Mouse (Mus musculus): ENCODE measurements around the gene Crtam. TPM values are rescaled to one million over a fixed set of nuclear protein-coding genes. Genes with fewer than 3 reads are reported as not detected.

Crtam gene
- polyA plus RNA-seq, 1 experiment from 2014 or later: 0.07 TPM

DNA sequence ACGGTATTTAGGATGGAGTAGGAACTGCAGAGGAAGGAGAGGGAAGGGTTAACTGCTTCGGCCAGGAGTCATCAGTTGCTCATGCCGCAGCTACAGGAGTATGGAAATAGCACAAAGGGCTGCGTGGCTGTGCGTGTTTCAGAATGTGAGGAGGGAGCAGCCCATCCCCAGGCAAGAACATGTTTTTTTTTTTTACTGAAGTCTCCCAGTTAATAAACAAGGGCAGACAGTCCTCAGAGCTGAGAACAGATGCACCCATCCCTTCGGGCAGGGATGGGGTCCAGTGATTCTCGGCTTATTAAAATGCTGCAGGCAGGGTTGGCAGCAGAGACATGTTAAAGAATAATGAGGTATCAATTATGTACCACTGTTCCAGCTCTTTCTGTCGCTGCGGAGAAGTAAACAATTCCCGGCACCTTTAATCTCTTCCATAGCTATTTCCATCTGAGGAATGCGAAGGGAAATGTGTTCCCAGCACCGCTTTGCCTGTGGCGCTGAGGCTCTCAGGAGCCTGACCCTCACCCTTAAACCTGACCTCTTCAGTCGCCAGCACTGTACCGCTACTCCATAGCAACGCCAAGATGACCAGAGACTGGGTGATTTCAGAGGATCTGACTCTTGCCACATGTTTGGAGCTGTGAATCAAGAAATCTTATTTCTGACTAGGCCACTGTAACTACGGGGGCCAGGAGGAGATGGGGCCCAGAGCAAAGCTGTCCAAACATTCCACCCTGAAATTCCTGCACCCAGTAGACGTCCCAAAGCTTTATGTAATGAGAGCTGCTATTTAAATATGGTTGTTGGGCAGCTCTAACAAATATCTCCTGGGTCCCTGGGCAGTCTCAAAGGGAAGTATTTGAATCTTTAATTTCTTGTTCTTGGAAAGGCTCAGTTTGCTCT lies 27.4 kb upstream of the Crtam start:
- peaks cover 11% of the 10 kb centered on the region; the same call in 1 of the 2 replicates for H3K36me3 ChIP-seq (ENCODE audit: control insufficient read depth, insufficient read depth)
- no peaks in the 10 kb centered on the region for H3K9me3 ChIP-seq (ENCODE audit: control insufficient read depth)
- H3K4me2 ChIP-seq (replicated peaks; ENCODE audit: low read depth): no peak overlapping the region
- H3K27me3 ChIP-seq (replicated peaks; ENCODE audit: control insufficient read depth, insufficient read depth, low read length): no peaks in the 10 kb centered on the region
- no peak overlapping the region for H3K9ac ChIP-seq (ENCODE audit: low read depth, low read length)
- ATAC-seq: no peak
- no peak for TF ChIP-seq CTCF (IDR thresholded peaks at IDR 0.05; ENCODE audit: low read depth)
- H3K4me3 ChIP-seq (ENCODE audit: low read depth, low read length): no peak overlapping the region
- 40% methylated on average over 18 of the region's 18 CpGs for WGBS
- H3K4me1 ChIP-seq (replicated peaks; ENCODE audit: control insufficient read depth, insufficient read depth, low read length): no peaks in the 10 kb centered on the region
- H3K27ac ChIP-seq (ENCODE audit: low read depth, low read length): no peak overlapping the region

DNA sequence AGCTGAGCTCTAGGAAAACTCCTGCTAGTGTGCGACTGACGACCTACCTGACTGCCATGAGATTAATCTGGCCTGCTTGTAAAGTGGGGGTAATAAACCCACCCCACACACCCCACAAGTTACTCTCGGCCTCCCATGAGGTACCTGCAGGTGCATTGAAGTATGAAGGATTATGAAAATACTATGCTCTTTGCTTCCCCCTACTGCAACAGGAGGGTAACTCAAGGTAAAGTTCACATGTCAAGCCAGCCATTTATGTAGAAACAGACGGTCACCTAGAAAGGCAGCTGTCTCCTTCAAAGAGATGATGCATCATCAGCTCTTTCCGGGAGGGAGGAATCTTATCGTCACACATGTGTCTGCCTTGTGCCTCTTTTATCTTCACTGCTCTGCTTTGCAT lies 25.4 kb upstream of the Crtam start:
- no peak overlapping the region for H3K27ac ChIP-seq (ENCODE audit: low read depth, low read length)
- peak; percentile 65 for TF ChIP-seq CTCF (IDR thresholded peaks at IDR 0.05; ENCODE audit: low read depth)
- no peak for ATAC-seq
- no peak overlapping the region for H3K9ac ChIP-seq (ENCODE audit: low read depth, low read length)
- no peaks in the 10 kb centered on the region for H3K27me3 ChIP-seq (replicated peaks; ENCODE audit: control insufficient read depth, insufficient read depth, low read length)
- no peak overlapping the region for H3K4me2 ChIP-seq (replicated peaks; ENCODE audit: low read depth)
- no peak overlapping the region for H3K4me3 ChIP-seq (ENCODE audit: low read depth, low read length)
- H3K9me3 ChIP-seq (ENCODE audit: control insufficient read depth): no peaks in the 10 kb centered on the region
- whole genome bisulfite sequencing: 57% methylated on average over 6 of the region's 6 CpGs
- no peaks in the 10 kb centered on the region for H3K4me1 ChIP-seq (replicated peaks; ENCODE audit: control insufficient read depth, insufficient read depth, low read length)
- peaks cover 5% of the 10 kb centered on the region; the same call in 1 of the 2 replicates for H3K36me3 ChIP-seq (ENCODE audit: control insufficient read depth, insufficient read depth)

DNA sequence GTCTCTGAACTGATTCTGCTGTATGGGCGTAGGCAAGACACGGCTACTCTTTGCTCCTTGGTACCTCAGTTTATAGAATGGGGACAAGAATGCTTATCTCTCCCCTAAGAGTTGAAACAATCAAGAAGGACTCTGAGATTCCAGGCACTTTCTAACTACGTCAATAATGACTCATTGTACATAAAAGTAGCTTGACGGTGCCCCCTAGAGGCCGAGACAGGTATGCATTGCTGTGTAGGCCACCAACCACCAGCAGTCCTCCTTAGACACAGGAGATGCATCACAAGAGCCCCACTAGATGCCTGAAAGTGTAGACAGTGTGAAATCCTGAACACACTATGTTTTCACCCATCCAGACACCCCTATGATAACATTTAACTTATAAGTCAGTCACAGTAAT lies 24.0 kb upstream of the Crtam start:
- no peak overlapping the region for H3K4me3 ChIP-seq (ENCODE audit: low read depth, low read length)
- H3K9me3 ChIP-seq (ENCODE audit: control insufficient read depth): no peaks in the 10 kb centered on the region
- no peak for ATAC-seq
- H3K4me2 ChIP-seq (replicated peaks; ENCODE audit: low read depth): no peak overlapping the region
- H3K9ac ChIP-seq (ENCODE audit: low read depth, low read length): no peak overlapping the region
- H3K4me1 ChIP-seq (replicated peaks; ENCODE audit: control insufficient read depth, insufficient read depth, low read length): no peaks in the 10 kb centered on the region
- H3K27me3 ChIP-seq (replicated peaks; ENCODE audit: control insufficient read depth, insufficient read depth, low read length): no peaks in the 10 kb centered on the region
- no peak overlapping the region for H3K27ac ChIP-seq (ENCODE audit: low read depth, low read length)
- WGBS: 31% methylated on average over 5 of the region's 5 CpGs
- H3K36me3 ChIP-seq (ENCODE audit: control insufficient read depth, insufficient read depth): peaks cover 5% of the 10 kb centered on the region; the same call in 1 of the 2 replicates
- TF ChIP-seq CTCF (IDR thresholded peaks at IDR 0.05; ENCODE audit: low read depth): peak; percentile 77

DNA sequence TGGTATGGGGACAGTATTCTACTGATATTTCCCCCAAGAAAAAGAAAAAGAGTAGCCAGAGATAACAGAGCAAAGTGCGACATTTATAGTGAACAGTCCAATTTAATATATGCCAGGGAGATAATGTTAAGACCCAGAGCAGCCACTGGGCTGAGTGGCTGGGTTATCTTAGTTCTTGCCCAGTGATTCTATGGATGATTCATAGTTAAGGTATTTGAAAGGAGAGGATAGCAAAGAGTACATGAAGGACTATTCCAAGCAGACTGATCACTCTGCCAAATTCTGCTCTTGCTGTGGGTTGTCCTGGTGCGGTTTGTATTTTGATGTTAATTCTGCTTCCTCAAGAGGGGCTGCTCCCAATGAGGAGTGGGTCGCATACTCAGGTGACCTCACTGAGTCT lies 17.3 kb upstream of the Crtam start:
- Histone ChIP-seq H3K9me3 (ENCODE audit: control insufficient read depth) (no peaks in the 10 kb centered on the region), H3K4me2 (replicated peaks; ENCODE audit: low read depth) (no peak overlapping the region), H3K27me3 (replicated peaks; ENCODE audit: control insufficient read depth, insufficient read depth, low read length) (no peaks in the 10 kb centered on the region), H3K9ac (ENCODE audit: low read depth, low read length) (no peak overlapping the region), H3K27ac (ENCODE audit: low read depth, low read length) (no peak overlapping the region), H3K36me3 (ENCODE audit: control insufficient read depth, insufficient read depth) (no peaks in the 10 kb centered on the region; the same call in 1 of the 2 replicates), H3K4me3 (ENCODE audit: low read depth, low read length) (no peak overlapping the region), H3K4me1 (replicated peaks; ENCODE audit: control insufficient read depth, insufficient read depth, low read length) (no peaks in the 10 kb centered on the region)
- ATAC-seq: no peak
- TF ChIP-seq CTCF (IDR thresholded peaks at IDR 0.05; ENCODE audit: low read depth): no peak
- WGBS: 61% methylated on average over 3 of the region's 3 CpGs

DNA sequence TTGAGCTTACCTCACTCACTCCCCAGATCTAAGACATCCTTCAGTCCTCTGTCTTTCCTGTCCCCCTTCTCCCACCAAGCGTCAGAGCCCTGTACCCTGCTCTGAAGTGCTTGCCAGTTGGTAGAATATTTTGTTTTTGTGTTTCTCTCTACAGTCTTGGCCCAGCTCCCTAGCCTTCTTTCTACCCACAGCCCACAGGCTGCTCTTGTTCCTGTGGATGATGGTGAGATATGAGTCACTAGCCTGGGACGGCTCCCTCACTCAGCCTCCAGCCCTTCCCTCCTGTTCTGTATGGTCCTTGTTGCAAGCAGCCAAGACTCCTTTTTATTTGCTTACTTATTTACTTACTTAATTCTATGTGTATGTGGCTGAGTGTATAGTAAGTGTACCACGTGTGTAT lies 16.1 kb upstream of the Crtam start:
- Histone ChIP-seq H3K9ac (ENCODE audit: low read depth, low read length) (no peak overlapping the region), H3K9me3 (ENCODE audit: control insufficient read depth) (no peaks in the 10 kb centered on the region), H3K27ac (ENCODE audit: low read depth, low read length) (no peak overlapping the region), H3K4me2 (replicated peaks; ENCODE audit: low read depth) (no peak overlapping the region), H3K36me3 (ENCODE audit: control insufficient read depth, insufficient read depth) (no peaks in the 10 kb centered on the region; the same call in 1 of the 2 replicates), H3K27me3 (replicated peaks; ENCODE audit: control insufficient read depth, insufficient read depth, low read length) (no peaks in the 10 kb centered on the region), H3K4me3 (ENCODE audit: low read depth, low read length) (no peak overlapping the region), H3K4me1 (replicated peaks; ENCODE audit: control insufficient read depth, insufficient read depth, low read length) (no peaks in the 10 kb centered on the region)
- WGBS: 84% methylated on average over 3 of the region's 3 CpGs
- ATAC-seq: no peak
- TF ChIP-seq CTCF (IDR thresholded peaks at IDR 0.05; ENCODE audit: low read depth): no peak

DNA sequence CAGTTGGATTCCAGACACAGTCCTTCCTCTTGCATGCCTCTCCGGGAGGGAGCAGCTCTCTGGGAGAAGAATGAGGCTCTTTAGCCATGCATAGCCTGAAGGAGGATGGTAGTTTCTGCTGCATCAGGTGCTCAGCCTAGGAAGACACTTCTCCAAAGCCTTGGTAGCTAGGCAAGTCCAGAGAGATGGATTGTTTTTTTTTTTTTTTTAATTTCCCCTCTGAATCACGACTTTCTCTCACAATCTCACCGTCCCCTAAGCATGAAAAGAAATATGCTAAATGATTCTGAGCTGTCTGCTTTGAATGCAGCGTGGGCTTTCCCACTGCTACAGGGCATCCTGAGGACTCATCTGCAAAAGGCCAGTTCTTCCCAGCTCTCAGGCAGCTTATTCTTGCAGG lies 10.1 kb upstream of the Crtam start:
- ATAC-seq: no peak
- 71% methylated on average over 4 of the region's 4 CpGs for WGBS
- Histone ChIP-seq H3K27me3 (replicated peaks; ENCODE audit: control insufficient read depth, insufficient read depth, low read length) (no peaks in the 10 kb centered on the region), H3K27ac (ENCODE audit: low read depth, low read length) (no peak overlapping the region), H3K9me3 (ENCODE audit: control insufficient read depth) (no peaks in the 10 kb centered on the region), H3K4me1 (replicated peaks; ENCODE audit: control insufficient read depth, insufficient read depth, low read length) (no peaks in the 10 kb centered on the region), H3K36me3 (ENCODE audit: control insufficient read depth, insufficient read depth) (0 out of 2 replicates have a peak, but pooled peaks cover 3% of the 10 kb centered on the region), H3K4me3 (ENCODE audit: low read depth, low read length) (no peak overlapping the region), H3K4me2 (replicated peaks; ENCODE audit: low read depth) (no peak overlapping the region), H3K9ac (ENCODE audit: low read depth, low read length) (no peak overlapping the region)
- TF ChIP-seq CTCF (IDR thresholded peaks at IDR 0.05; ENCODE audit: low read depth): no peak

Measured in intestine, postnatal 0 days (tissue).